Mouse (Mus musculus): ENCODE measurements at regions not wholly inside any gene's neighbourhood (a gene's known extent, or its start where the extent isn't known, plus 50 kb on each side); places are given as distances from the start of the nearest gene placed in this dataset.

GRCm38 (mm10) chr14:95241946-95242345 is 639.1 kb upstream of the 4921530L21Rik start:
- DNase-seq (ENCODE audit: low spot score in 2 of 2) = peak; percentile 44 to 63

DNA sequence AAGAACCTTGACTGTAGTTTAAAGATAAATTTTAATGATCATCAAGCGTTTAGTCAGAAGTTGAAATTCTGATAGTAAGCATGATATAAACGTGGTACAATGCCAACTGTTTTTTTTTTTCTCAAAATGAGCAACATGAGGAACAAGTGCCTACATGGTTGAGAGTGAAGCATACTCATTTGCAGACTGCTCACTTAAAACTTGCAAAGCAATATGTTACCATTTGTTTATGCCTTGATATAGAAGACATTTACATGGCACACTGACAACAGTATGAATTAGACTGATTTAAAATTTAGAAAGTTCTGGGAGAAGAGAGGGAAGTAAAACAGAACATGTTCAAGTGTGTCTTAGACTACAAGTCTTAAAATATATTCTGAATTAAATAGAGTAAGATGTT is 632.2 kb upstream of the 4921530L21Rik start:
- DNase-seq (ENCODE audit: low spot score in 2 of 2) = no peak

GRCm38 (mm10) chr14:95256110-95256509 is 624.9 kb upstream of the 4921530L21Rik start:
- no peak for DNase-seq (ENCODE audit: low spot score in 2 of 2)

GRCm38 (mm10) chr14:95281431-95281830 is 599.6 kb upstream of the 4921530L21Rik start:
- DNase-seq (ENCODE audit: low spot score in 2 of 2) = no peak

DNA sequence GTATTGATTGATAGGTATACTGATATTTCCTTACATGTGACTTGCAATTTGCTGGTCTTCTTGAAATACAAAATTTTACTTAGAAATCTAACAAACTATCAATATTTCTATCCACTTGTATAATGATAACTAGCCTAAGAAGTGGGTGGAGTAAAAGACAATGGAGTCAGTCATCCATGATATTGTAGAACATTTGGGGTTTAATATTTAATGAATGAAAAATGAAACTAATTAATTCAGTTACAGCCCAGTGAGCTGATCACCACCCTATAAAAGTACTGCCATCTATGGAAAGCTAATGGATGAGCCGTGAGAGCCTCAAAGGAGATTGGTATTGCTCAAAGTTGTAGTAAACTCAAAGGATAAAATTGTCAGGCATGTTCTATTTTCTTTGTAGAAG is 599.0 kb upstream of the 4921530L21Rik start:
- DNase-seq (ENCODE audit: low spot score in 2 of 2) = no peak

GRCm38 (mm10) chr14:95314134-95314924 is 566.7 kb upstream of the 4921530L21Rik start:
- DNase-seq (ENCODE audit: low spot score in 2 of 2) = no peak

DNA sequence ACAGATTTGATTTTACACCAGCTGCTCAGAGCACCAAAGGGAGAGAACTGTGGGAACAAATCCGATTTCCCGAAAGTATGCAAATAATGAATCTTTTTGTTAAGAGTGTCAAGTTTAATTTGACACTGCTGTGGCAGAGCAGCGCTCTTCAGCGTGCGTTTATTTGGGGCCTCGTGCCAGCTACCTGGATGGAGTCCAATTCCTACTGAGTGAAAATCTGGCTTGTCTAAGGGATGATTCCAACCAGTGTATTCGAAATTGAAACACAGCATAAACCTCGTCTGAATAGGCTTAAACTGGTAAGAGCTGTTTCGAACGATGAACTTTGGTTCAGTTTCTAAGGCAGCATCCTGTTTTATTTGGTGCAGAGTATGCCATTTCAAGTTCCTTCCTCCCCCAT is 524.1 kb upstream of the 4921530L21Rik start:
- no peak for DNase-seq (ENCODE audit: low spot score in 2 of 2)

Data from heart, adult 9 months (tissue).